Mouse (Mus musculus): ENCODE measurements around the gene Tmem201. TPM values are rescaled to one million over a fixed set of nuclear protein-coding genes. Genes with fewer than 3 reads are reported as not detected.

The Tmem201 gene
- polyA plus RNA-seq, 1 experiment = 146 TPM

DNA sequence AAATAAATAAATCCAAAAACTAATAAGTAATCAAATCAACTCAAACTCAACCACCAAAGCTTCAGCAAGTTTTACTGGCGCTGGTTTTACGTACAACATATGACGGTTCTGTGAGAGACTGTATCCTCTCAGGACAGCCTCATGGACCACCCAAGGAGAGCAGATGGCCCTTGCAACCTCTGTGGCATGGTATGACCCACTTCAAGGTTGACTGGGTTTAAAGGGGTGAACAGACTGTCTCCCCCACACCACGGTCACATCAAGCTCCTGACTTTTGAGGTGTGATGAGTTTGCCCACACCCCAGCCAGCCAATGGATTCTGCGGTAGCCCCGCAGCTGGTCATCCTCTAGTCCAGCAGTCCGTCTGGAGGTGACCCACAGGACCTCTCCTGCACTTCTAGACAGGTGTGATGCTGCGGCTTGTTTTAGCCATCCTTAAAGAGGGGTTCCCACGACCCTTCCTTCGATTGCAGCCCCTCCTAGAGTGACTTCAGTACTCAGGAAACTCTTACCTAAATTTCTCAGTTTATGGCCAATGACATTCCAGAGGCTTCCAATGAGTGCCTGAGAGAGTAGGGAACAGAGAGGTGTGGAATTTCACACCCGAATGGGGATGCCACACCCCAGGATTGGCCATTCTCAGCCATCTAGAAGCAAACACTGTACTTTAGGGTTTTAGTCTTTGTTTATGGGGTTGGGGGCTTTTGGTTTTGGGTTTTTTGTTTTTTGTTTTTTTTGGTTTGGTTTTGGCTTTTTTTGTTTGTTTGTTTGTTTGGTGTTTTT, 52.8 kb downstream of the Tmem201 start:
- WGBS = 73% methylated on average over 11 of the region's 11 CpGs
- no peak for TF ChIP-seq CTCF (IDR thresholded peaks at IDR 0.05; ENCODE audit: borderline replicate concordance, insufficient read depth, low read depth, low read length)
- TF ChIP-seq POLR2A (IDR thresholded peaks at IDR 0.05; ENCODE audit: borderline replicate concordance, insufficient read depth, low read length) = no peak

DNA sequence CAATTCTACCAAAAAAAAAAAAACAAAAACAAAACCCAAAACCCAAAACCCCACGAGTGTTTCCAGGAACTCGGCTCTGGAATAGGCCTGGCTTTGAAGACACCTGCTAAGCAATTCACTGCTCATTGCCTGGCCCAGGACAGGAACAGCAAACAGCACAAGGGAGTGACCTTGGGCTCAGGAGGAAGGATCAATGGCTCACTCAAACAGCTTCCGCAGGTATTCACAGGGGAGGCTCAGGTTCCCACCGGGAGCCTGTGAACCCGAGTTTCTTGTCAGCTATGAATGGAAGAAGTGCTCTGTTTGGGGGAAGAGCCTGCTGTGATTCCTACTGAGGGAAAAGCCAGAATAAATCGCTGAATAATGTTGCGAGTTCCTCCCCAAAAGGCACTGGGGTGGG, 54.0 kb downstream of the Tmem201 start:
- 37% methylated on average over 7 of the region's 7 CpGs for WGBS
- H3K27me3 ChIP-seq (ENCODE audit: control insufficient read depth, insufficient read depth, low read length) = no peaks in the 10 kb centered on the region
- DNase-seq = no peak
- H3K4me1 ChIP-seq (ENCODE audit: control insufficient read depth, insufficient read depth, low read length) = no peaks in the 10 kb centered on the region; the same call in 1 of the 2 replicates
- H3K4me3 ChIP-seq (replicated peaks; ENCODE audit: insufficient read depth, low read depth, low read length) = no peak overlapping the region
- TF ChIP-seq CTCF (IDR thresholded peaks at IDR 0.05; ENCODE audit: borderline replicate concordance, insufficient read depth, low read depth, low read length) = no peak
- no peak for TF ChIP-seq POLR2A (IDR thresholded peaks at IDR 0.05; ENCODE audit: borderline replicate concordance, insufficient read depth, low read length)
- H3K27ac ChIP-seq (ENCODE audit: insufficient read depth, low read length) = no peak overlapping the region

More for the DNA sequence above, 52.8 kb downstream of the Tmem201 start:
- H3K4me3 ChIP-seq (replicated peaks; ENCODE audit: insufficient read depth, low read depth, low read length) = no peak overlapping the region
- H3K4me1 ChIP-seq (ENCODE audit: control insufficient read depth, insufficient read depth, low read length) = no peaks in the 10 kb centered on the region; the same call in 1 of the 2 replicates
- no peak for DNase-seq
- no peaks in the 10 kb centered on the region for H3K27me3 ChIP-seq (ENCODE audit: control insufficient read depth, insufficient read depth, low read length)
- H3K27ac ChIP-seq (ENCODE audit: insufficient read depth, low read length) = no peak overlapping the region

DNA sequence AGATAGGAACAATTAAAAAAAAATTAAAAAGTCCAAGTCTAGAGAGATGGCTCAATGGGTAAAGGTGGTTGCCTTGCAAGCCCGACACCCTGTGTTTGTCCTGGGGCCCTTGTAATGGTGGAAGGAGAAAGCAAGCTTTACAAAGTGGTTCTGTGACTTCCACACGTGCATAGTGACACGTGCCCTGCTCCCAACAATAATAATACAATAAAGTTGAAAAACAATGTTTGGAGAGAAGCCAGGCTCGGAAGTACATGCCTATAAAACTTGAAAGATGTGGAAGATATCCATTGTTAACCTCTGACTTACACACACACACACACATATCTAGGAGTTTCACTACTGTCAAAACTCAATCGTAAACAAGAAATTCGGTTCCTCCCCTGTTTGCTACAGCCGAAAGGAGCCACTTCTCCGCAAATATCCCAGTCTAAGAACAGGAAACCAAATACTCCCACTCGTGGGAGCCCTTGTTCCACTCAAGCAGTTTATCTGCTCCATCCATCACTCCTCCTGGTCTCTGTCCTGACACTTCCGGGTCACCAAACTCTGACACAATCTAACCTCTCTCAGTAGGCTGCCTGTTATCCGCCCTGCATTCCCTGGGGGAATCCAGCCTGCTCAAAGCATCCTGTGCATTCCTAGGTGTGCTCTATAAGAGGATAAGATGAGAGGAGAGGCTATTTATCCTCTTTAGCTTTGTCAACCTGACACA, 58.6 kb downstream of the Tmem201 start:
- 80% methylated on average over 11 of the region's 11 CpGs for WGBS
- Histone ChIP-seq H3K27me3 (ENCODE audit: control insufficient read depth, insufficient read depth, low read length) (no peaks in the 10 kb centered on the region), H3K27ac (ENCODE audit: insufficient read depth, low read length) (no peak overlapping the region), H3K4me3 (replicated peaks; ENCODE audit: insufficient read depth, low read depth, low read length) (no peak overlapping the region), H3K4me1 (ENCODE audit: control insufficient read depth, insufficient read depth, low read length) (no peaks in the 10 kb centered on the region)
- TF ChIP-seq POLR2A (IDR thresholded peaks at IDR 0.05; ENCODE audit: borderline replicate concordance, insufficient read depth, low read length) (no peak), CTCF (IDR thresholded peaks at IDR 0.05; ENCODE audit: borderline replicate concordance, insufficient read depth, low read depth, low read length) (no peak)
- DNase-seq = no peak

DNA sequence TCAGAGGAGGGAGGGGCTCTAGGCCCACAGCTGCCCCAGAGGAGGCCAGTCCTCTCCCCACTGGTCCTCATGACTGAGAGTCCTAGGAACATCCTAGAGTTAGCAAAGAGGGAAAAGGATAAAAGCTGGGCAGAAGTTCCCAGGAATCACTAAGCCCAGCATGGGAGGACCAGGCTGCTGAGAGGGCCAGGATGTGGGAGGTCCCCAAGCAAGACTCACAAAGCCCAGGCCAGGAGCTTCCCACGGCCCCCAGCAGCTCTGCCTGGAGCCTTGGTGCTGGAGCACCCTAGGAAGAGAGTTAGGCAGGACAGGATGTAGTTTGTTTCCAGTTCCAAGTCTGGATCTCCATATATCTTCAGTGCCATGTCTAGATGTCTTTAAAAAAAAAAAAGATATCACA, 59.8 kb downstream of the Tmem201 start:
- no peaks in the 10 kb centered on the region for H3K4me1 ChIP-seq (ENCODE audit: control insufficient read depth, insufficient read depth, low read length)
- no peaks in the 10 kb centered on the region for H3K27me3 ChIP-seq (ENCODE audit: control insufficient read depth, insufficient read depth, low read length)
- 47% methylated on average over 1 of the region's 1 CpGs for WGBS
- H3K4me3 ChIP-seq (replicated peaks; ENCODE audit: insufficient read depth, low read depth, low read length) = no peak overlapping the region
- TF ChIP-seq CTCF (IDR thresholded peaks at IDR 0.05; ENCODE audit: borderline replicate concordance, insufficient read depth, low read depth, low read length) (no peak), POLR2A (IDR thresholded peaks at IDR 0.05; ENCODE audit: borderline replicate concordance, insufficient read depth, low read length) (no peak)
- H3K27ac ChIP-seq (ENCODE audit: insufficient read depth, low read length) = no peak overlapping the region
- DNase-seq = no peak

DNA sequence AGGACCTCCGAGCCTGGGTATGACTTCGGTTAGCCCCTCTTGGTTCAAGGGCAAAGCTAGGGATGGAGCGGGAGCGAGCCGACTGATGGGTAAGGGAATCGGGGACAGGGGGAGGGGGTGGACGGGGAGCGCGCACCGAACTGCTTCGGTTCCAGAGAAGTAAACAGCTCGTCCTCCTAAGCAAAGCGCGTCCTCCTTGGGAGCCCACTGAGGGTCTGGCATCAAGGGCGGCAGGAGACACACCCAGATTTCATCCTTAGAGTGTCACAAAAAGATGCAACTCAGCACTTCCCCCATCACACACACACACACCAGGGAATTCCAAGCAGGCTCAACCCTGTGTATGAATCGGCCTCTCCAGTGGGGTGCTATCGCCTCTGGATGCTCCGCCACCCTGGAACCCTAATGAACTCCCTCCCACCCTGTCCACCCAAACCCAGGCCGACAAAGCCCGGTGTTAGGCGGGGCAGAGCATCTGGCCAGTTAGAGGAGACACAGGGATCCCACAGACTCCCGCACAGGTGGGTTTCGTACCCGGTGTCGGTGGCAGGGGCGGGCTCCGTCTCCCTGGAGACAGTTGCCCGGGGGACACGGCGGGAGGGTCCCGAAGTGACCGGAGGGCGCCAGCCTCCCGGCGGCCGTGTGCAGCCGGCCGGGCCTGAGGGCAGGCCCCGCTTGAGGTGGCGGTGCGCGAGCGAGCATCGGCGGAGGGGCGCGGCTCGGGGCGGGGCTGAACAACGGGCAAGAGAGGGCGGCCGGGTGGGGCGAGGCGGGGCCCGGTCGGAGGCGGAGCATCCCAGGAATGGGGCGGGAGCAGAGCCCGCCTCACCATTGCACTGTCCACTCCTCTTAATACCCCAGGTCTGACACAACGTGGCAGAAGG, 62.2 kb downstream of the Tmem201 start:
- peak; percentile 83 to 86 for DNase-seq
- Histone ChIP-seq H3K27ac (ENCODE audit: insufficient read depth, low read length) (no peak overlapping the region), H3K27me3 (ENCODE audit: control insufficient read depth, insufficient read depth, low read length) (no peaks in the 10 kb centered on the region), H3K4me3 (replicated peaks; ENCODE audit: insufficient read depth, low read depth, low read length) (peak overlapping the region; percentile 83), H3K4me1 (ENCODE audit: control insufficient read depth, insufficient read depth, low read length) (no peaks in the 10 kb centered on the region)
- 2% methylated on average over 59 of the region's 60 CpGs for WGBS
- peak; percentile 46; the same call in 1 of the 2 replicates for TF ChIP-seq POLR2A (IDR thresholded peaks at IDR 0.05; ENCODE audit: borderline replicate concordance, insufficient read depth, low read length)
- no peak for TF ChIP-seq CTCF (IDR thresholded peaks at IDR 0.05; ENCODE audit: borderline replicate concordance, insufficient read depth, low read depth, low read length)

DNA sequence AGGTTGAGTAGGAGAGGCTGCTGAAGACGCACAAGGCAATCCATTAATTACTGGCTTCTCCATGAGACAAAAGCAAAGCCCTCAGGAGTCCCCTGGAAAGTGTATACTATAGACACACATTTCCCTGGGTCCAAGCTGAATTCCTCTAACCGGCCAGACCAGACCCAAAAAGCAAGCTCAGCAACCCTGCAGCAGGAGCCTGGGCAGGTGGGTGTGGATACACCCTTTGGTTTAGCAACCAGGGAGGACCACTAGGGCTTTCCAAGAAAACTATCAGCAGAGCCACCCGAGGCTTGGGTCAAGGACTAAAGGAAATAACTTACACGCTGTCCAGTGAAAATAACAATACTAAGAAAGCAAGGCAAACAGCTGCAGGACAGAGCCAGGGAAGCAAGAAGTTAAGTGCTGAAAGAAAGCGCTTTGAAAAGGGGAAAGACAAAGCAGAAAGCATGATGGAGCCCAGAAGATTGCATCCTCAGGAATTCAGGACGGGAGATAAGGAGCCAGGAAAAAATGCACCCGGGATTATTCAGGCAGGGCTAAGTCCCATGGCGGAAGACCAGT, 62.9 kb downstream of the Tmem201 start:
- Histone ChIP-seq H3K4me1 (ENCODE audit: control insufficient read depth, insufficient read depth, low read length) (no peaks in the 10 kb centered on the region), H3K27ac (ENCODE audit: insufficient read depth, low read length) (no peak overlapping the region)
- WGBS = 29% methylated on average over 8 of the region's 8 CpGs

DNA sequence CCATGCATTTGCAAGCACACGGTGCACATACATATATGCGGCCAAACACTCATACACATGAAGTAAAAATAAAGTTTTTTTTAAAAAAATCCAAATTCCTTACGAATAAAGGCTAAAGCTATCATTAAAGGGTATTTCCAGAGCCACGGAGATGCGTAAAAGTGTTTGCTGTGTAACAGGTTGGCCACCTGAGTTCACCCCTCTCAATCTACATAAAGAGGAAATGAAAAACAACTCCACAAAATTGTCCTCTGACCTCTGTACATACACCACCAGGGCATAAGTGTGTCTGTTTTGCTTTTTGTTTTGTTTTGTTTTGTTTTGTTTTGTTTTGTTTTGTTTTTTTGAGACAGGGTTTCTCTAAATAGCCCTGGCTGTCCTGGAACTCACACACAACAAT, 65.1 kb downstream of the Tmem201 start:
- H3K27ac ChIP-seq (ENCODE audit: insufficient read depth, low read length) = no peak overlapping the region
- TF ChIP-seq CTCF (IDR thresholded peaks at IDR 0.05; ENCODE audit: borderline replicate concordance, insufficient read depth, low read depth, low read length) = no peak
- TF ChIP-seq POLR2A (IDR thresholded peaks at IDR 0.05; ENCODE audit: borderline replicate concordance, insufficient read depth, low read length) = no peak
- WGBS = 96% methylated on average over 5 of the region's 5 CpGs
- H3K27me3 ChIP-seq (ENCODE audit: control insufficient read depth, insufficient read depth, low read length) = no peaks in the 10 kb centered on the region
- H3K4me1 ChIP-seq (ENCODE audit: control insufficient read depth, insufficient read depth, low read length) = no peaks in the 10 kb centered on the region
- DNase-seq = no peak
- no peak overlapping the region for H3K4me3 ChIP-seq (replicated peaks; ENCODE audit: insufficient read depth, low read depth, low read length)

More for the DNA sequence above, 62.9 kb downstream of the Tmem201 start:
- H3K27me3 ChIP-seq (ENCODE audit: control insufficient read depth, insufficient read depth, low read length) = no peaks in the 10 kb centered on the region
- H3K4me3 ChIP-seq (replicated peaks; ENCODE audit: insufficient read depth, low read depth, low read length) = peak overlapping the region; percentile 83
- no peak for DNase-seq
- TF ChIP-seq POLR2A (IDR thresholded peaks at IDR 0.05; ENCODE audit: borderline replicate concordance, insufficient read depth, low read length) = no peak
- no peak for TF ChIP-seq CTCF (IDR thresholded peaks at IDR 0.05; ENCODE audit: borderline replicate concordance, insufficient read depth, low read depth, low read length)
